Mouse (Mus musculus) ES-Bruce4 (cell line): Measurements from ENCODE around the gene Plb1.

ENCODE experiments used
- CTCF ChIP-seq: IDR thresholded peaks from one replicate; pipeline ENCODE4 v1.8.1; 2011; ENCODE audit warnings: low read depth, low read length
- EP300 ChIP-seq: IDR thresholded peaks from 2 replicates; pipeline ENCODE4 v1.6.1; 2011; ENCODE audit warnings: low read depth, low read length; ENCODE audit not compliant: insufficient read depth

- TF ChIP-seq EP300 (no peak), CTCF (no peak)
These were observed 28.7 kb downstream of the Plb1 start for GRCm38 (mm10) chr5:32261251-32261650.
